In genomic region chr13:55443799-55444285, GRCm38 (mm10) we compare ENCODE assay signal across 8 mouse cellular contexts. TPM values are rescaled to one million over a fixed set of nuclear protein-coding genes. Genes with fewer than 3 reads are reported as not detected.
DNase-seq lines count a peak whose midpoint lies in the region; ATAC-seq and TF ChIP-seq lines count a peak whose summit lies in the region.

No protein-coding gene starts in this region.

- peak overlapping the region; percentile 74 for H3K4me3 ChIP-seq in heart, postnatal 0 days (ENCODE audit: low read depth, low read length)
- peak overlapping the region; percentile 55 to 68 for H3K4me3 ChIP-seq in MEL (ENCODE audit: control insufficient read depth in 1 of 2, insufficient read depth in 1 of 2, low read depth in 2 of 2, low read length in 2 of 2)
- peak overlapping the region; percentile 92 for H3K4me3 ChIP-seq in hindbrain, embryonic 15.5 days
- H3K4me3 ChIP-seq in midbrain, embryonic 15.5 days: peak overlapping the region; percentile 75

- no peaks in the 10 kb centered on the region for H3K27me3 ChIP-seq in heart, postnatal 0 days (ENCODE audit: control insufficient read depth, insufficient read depth, low read length)
- H3K27me3 ChIP-seq in MEL (ENCODE audit: control insufficient read depth in 1 of 2, insufficient read depth in 2 of 2, low read length in 2 of 2): no peaks in the 10 kb centered on the region
- H3K27me3 ChIP-seq in hindbrain, embryonic 15.5 days: no peaks in the 10 kb centered on the region
- no peaks in the 10 kb centered on the region for H3K27me3 ChIP-seq in midbrain, embryonic 15.5 days (replicated peaks)

- no peak for TF ChIP-seq RAD21 in MEL (IDR thresholded peaks at IDR 0.05; ENCODE audit: low read depth, low read length)

- no peak for TF ChIP-seq EP300 in heart, postnatal 0 days (IDR thresholded peaks at IDR 0.05; ENCODE audit: low read depth)
- no peak for TF ChIP-seq EP300 in MEL (IDR thresholded peaks at IDR 0.05; ENCODE audit: low read depth in 1 of 2, low read length in 2 of 2)

- H3K9me3 ChIP-seq in heart, postnatal 0 days (replicated peaks; ENCODE audit: control insufficient read depth, low read length): no peaks in the 10 kb centered on the region
- H3K9me3 ChIP-seq in MEL (replicated peaks; ENCODE audit: insufficient read depth, low read length): no peaks in the 10 kb centered on the region
- H3K9me3 ChIP-seq in hindbrain, embryonic 15.5 days: no peaks in the 10 kb centered on the region
- H3K9me3 ChIP-seq in midbrain, embryonic 15.5 days: no peaks in the 10 kb centered on the region

- no peak for TF ChIP-seq CTCF in heart, postnatal 0 days (IDR thresholded peaks at IDR 0.05; ENCODE audit: low read depth)
- no peak for TF ChIP-seq CTCF in MEL (IDR thresholded peaks at IDR 0.05 in 2 of 3, conservative IDR thresholded peaks at IDR 0.05 in 1 of 3; ENCODE audit: control insufficient read depth in 1 of 3, insufficient read depth in 1 of 3, low read depth in 2 of 3, low read length in 3 of 3, poor library complexity in 1 of 3, severe bottlenecking in 1 of 3)

- WGBS in heart, postnatal 0 days: 40% methylated on average over 9 of the region's 9 CpGs
- WGBS in hindbrain, embryonic 15.5 days: 40% methylated on average over 9 of the region's 9 CpGs
- WGBS in midbrain, embryonic 15.5 days: 40% methylated on average over 9 of the region's 9 CpGs

- H3K9ac ChIP-seq in heart, postnatal 0 days (replicated peaks; ENCODE audit: low read depth, low read length): peak overlapping the region; percentile 13; the same call in 1 of the 2 replicates
- H3K9ac ChIP-seq in MEL (ENCODE audit: control insufficient read depth, low read depth, low read length, poor library complexity, severe bottlenecking): peak overlapping the region; percentile 57
- H3K9ac ChIP-seq in hindbrain, embryonic 15.5 days: peak overlapping the region; percentile 64
- H3K9ac ChIP-seq in midbrain, embryonic 15.5 days: peak overlapping the region; percentile 50

- intact Hi-C loops in heart, postnatal 10 days (cut with DNase I): loop anchor here (10.0 kb wide), 1 partner anchor 229 kb away; no protein-coding TSS in a partner anchor

- DNase-seq in heart, postnatal 0 days (ENCODE audit: low spot score): no peak
- DNase-seq in heart, postnatal 10 days: no peak
- no peak for DNase-seq in MEL (ENCODE audit: low read depth, low spot score)
- DNase-seq in cerebellum, postnatal 10 days: no peak
- DNase-seq in cerebellum, adult 11 months: no peak

- H3K36me3 ChIP-seq in heart, postnatal 0 days (replicated peaks; ENCODE audit: control insufficient read depth, insufficient read depth, low read length): no peaks in the 10 kb centered on the region
- H3K36me3 ChIP-seq in MEL (ENCODE audit: control insufficient read depth in 1 of 2, insufficient read depth in 2 of 2, low read length in 2 of 2): peaks cover 0 to 18% of the 10 kb centered on the region in 2 experiments; a peak in 2 of 4 replicates
- no peaks in the 10 kb centered on the region for H3K36me3 ChIP-seq in hindbrain, embryonic 15.5 days
- H3K36me3 ChIP-seq in midbrain, embryonic 15.5 days (replicated peaks): no peaks in the 10 kb centered on the region

- peaks cover 25% of the 10 kb centered on the region for H3K4me1 ChIP-seq in heart, postnatal 0 days (ENCODE audit: control insufficient read depth, insufficient read depth)
- peaks cover 7 to 31% of the 10 kb centered on the region in 2 experiments for H3K4me1 ChIP-seq in MEL (ENCODE audit: control insufficient read depth in 1 of 2, insufficient read depth in 2 of 2, low read length in 2 of 2)
- H3K4me1 ChIP-seq in hindbrain, embryonic 15.5 days (replicated peaks): peaks cover 33% of the 10 kb centered on the region
- H3K4me1 ChIP-seq in midbrain, embryonic 15.5 days: peaks cover 30% of the 10 kb centered on the region

- no peak for ATAC-seq in heart, postnatal 0 days (ENCODE audit: insufficient read depth, low read depth)
- ATAC-seq in hindbrain, embryonic 15.5 days (ENCODE audit: low FRiP score, low read depth): no peak
- ATAC-seq in midbrain, embryonic 15.5 days (replicated peaks): no peak
- ATAC-seq in megakaryocyte progenitor cell, adult 5-6 weeks (replicated peaks; ENCODE audit: poor library complexity): no peak

- peak overlapping the region; percentile 62 for H3K4me2 ChIP-seq in heart, postnatal 0 days (ENCODE audit: low read depth, low read length)
- H3K4me2 ChIP-seq in hindbrain, embryonic 15.5 days: peak overlapping the region; percentile 94
- H3K4me2 ChIP-seq in midbrain, embryonic 15.5 days: peak overlapping the region; percentile 66

- H3K79me2 ChIP-seq in MEL (ENCODE audit: control insufficient read depth, insufficient read depth, low read length, poor library complexity): peaks cover 31% of the 10 kb centered on the region

- peak overlapping the region; percentile 89 for H3K27ac ChIP-seq in heart, postnatal 0 days (ENCODE audit: low read depth)
- H3K27ac ChIP-seq in MEL (ENCODE audit: control insufficient read depth, low read depth, low read length): peak overlapping the region; percentile 47
- H3K27ac ChIP-seq in hindbrain, embryonic 15.5 days (replicated peaks): peak overlapping the region; percentile 97
- H3K27ac ChIP-seq in midbrain, embryonic 15.5 days: peak overlapping the region; percentile 93

- TF ChIP-seq POLR2A in MEL (IDR thresholded peaks at IDR 0.05; ENCODE audit: control insufficient read depth in 1 of 2, insufficient read depth in 1 of 2, low read depth in 1 of 2, low read length in 2 of 2, poor library complexity in 1 of 2): no peak

RNA-seq across cellular contexts. Expression of gene Grk6, which starts 1.0 kb away (rescaled TPM):
- 27.2 and 44.4 TPM in 2 replicates for total RNA-seq in heart, postnatal 0 days (2014; rRNA removed; ENCODE audit: low replicate concordance)
- polyA plus RNA-seq in heart, postnatal 0 days (2015; fragmentation: Nextera tagmentation; extraction: Ambion mirVana): 10.7 TPM in 2 replicates
- 10 to 100 TPM; 26.3 to 28.5 TPM for total RNA-seq in heart, postnatal 10 days (2021)
- 75.9 and 83.2 TPM in 2 replicates for total RNA-seq in MEL (2012; rRNA removed)
- 10 to 100 TPM in 1 of 2 experiments, not detected in 1; 96.7 TPM for polyA plus RNA-seq in MEL (2012; ENCODE audit: insufficient read depth in 1 of 2, insufficient read length in 2 of 2, low read depth in 1 of 2, low replicate concordance in 2 of 2, missing spikeins in 1 of 2)
- 38.2 and 40.7 TPM in 2 replicates for polyA plus RNA-seq in hindbrain, embryonic 15.5 days (2015; fragmentation: Nextera tagmentation; extraction: Ambion mirVana)
- 40.8 and 41.4 TPM in 2 replicates for polyA plus RNA-seq in midbrain, embryonic 15.5 days (2015; fragmentation: Nextera tagmentation; extraction: Ambion mirVana)
- total RNA-seq in megakaryocyte progenitor cell, adult 5-6 weeks (2015): 51.7 and 52.6 TPM in 2 replicates
- total RNA-seq in megakaryocyte progenitor cell, adult 5-6 weeks (2017): 81.7 and 88.6 TPM in 2 replicates

RNA-seq across cellular contexts. Expression of gene F12, which starts 17.2 kb away (rescaled TPM):
- total RNA-seq in heart, postnatal 0 days (2014; rRNA removed; ENCODE audit: low replicate concordance): 0.12 TPM in 1 of 2 replicates, not detected in the other
- not detected in 2 replicates for polyA plus RNA-seq in heart, postnatal 0 days (2015; fragmentation: Nextera tagmentation; extraction: Ambion mirVana)
- not detected for total RNA-seq in heart, postnatal 10 days (2021)
- not detected in 2 replicates for total RNA-seq in MEL (2012; rRNA removed)
- not detected for polyA plus RNA-seq in MEL (2012; ENCODE audit: insufficient read depth in 1 of 2, insufficient read length in 2 of 2, low read depth in 1 of 2, low replicate concordance in 2 of 2, missing spikeins in 1 of 2)
- 0.17 and 0.66 TPM in 2 replicates for polyA plus RNA-seq in hindbrain, embryonic 15.5 days (2015; fragmentation: Nextera tagmentation; extraction: Ambion mirVana)
- polyA plus RNA-seq in midbrain, embryonic 15.5 days (2015; fragmentation: Nextera tagmentation; extraction: Ambion mirVana): 0.09 and 0.14 TPM in 2 replicates
- not detected in 2 replicates for total RNA-seq in megakaryocyte progenitor cell, adult 5-6 weeks (2015)
- total RNA-seq in megakaryocyte progenitor cell, adult 5-6 weeks (2017): not detected in 2 replicates

RNA-seq across cellular contexts. Expression of gene Prr7, which starts 20.2 kb away (rescaled TPM):
- 3.6 and 8.2 TPM in 2 replicates for total RNA-seq in heart, postnatal 0 days (2014; rRNA removed; ENCODE audit: low replicate concordance)
- polyA plus RNA-seq in heart, postnatal 0 days (2015; fragmentation: Nextera tagmentation; extraction: Ambion mirVana): 0.08 TPM in 1 of 2 replicates, not detected in the other
- 1 to 10 TPM; 1.7 to 1.8 TPM for total RNA-seq in heart, postnatal 10 days (2021)
- total RNA-seq in MEL (2012; rRNA removed): 2.4 and 2.7 TPM in 2 replicates
- polyA plus RNA-seq in MEL (2012; ENCODE audit: insufficient read depth in 1 of 2, insufficient read length in 2 of 2, low read depth in 1 of 2, low replicate concordance in 2 of 2, missing spikeins in 1 of 2): 1 to 10 TPM in 1 of 2 experiments, not detected in 1; 8.7 TPM
- 4.6 and 5.1 TPM in 2 replicates for polyA plus RNA-seq in hindbrain, embryonic 15.5 days (2015; fragmentation: Nextera tagmentation; extraction: Ambion mirVana)
- polyA plus RNA-seq in midbrain, embryonic 15.5 days (2015; fragmentation: Nextera tagmentation; extraction: Ambion mirVana): 5.5 and 5.7 TPM in 2 replicates
- total RNA-seq in megakaryocyte progenitor cell, adult 5-6 weeks (2015): 0.72 and 1.7 TPM in 2 replicates
- 1.5 TPM in 2 replicates for total RNA-seq in megakaryocyte progenitor cell, adult 5-6 weeks (2017)

RNA-seq across cellular contexts. Expression of gene Pfn3, which starts 28.8 kb away (rescaled TPM):
- total RNA-seq in heart, postnatal 0 days (2014; rRNA removed; ENCODE audit: low replicate concordance): not detected in 2 replicates
- not detected in 2 replicates for polyA plus RNA-seq in heart, postnatal 0 days (2015; fragmentation: Nextera tagmentation; extraction: Ambion mirVana)
- total RNA-seq in heart, postnatal 10 days (2021): not detected
- total RNA-seq in MEL (2012; rRNA removed): not detected in 2 replicates
- polyA plus RNA-seq in MEL (2012; ENCODE audit: insufficient read depth in 1 of 2, insufficient read length in 2 of 2, low read depth in 1 of 2, low replicate concordance in 2 of 2, missing spikeins in 1 of 2): not detected
- polyA plus RNA-seq in hindbrain, embryonic 15.5 days (2015; fragmentation: Nextera tagmentation; extraction: Ambion mirVana): 0.72 and 1.1 TPM in 2 replicates
- polyA plus RNA-seq in midbrain, embryonic 15.5 days (2015; fragmentation: Nextera tagmentation; extraction: Ambion mirVana): 0.43 and 0.45 TPM in 2 replicates
- not detected in 2 replicates for total RNA-seq in megakaryocyte progenitor cell, adult 5-6 weeks (2015)
- not detected in 2 replicates for total RNA-seq in megakaryocyte progenitor cell, adult 5-6 weeks (2017)

RNA-seq across cellular contexts. Expression of gene Dbn1, which starts 44.1 kb away (rescaled TPM):
- total RNA-seq in heart, postnatal 0 days (2014; rRNA removed; ENCODE audit: low replicate concordance): 38.5 and 46.0 TPM in 2 replicates
- polyA plus RNA-seq in heart, postnatal 0 days (2015; fragmentation: Nextera tagmentation; extraction: Ambion mirVana): 30.2 and 30.9 TPM in 2 replicates
- 10 to 100 TPM; 53.7 to 58.2 TPM for total RNA-seq in heart, postnatal 10 days (2021)
- 0.04 and 0.10 TPM in 2 replicates for total RNA-seq in MEL (2012; rRNA removed)
- polyA plus RNA-seq in MEL (2012; ENCODE audit: insufficient read depth in 1 of 2, insufficient read length in 2 of 2, low read depth in 1 of 2, low replicate concordance in 2 of 2, missing spikeins in 1 of 2): under 1 TPM in 1 of 2 experiments, not detected in 1; 0.53 TPM
- polyA plus RNA-seq in hindbrain, embryonic 15.5 days (2015; fragmentation: Nextera tagmentation; extraction: Ambion mirVana): 498 and 572 TPM in 2 replicates
- polyA plus RNA-seq in midbrain, embryonic 15.5 days (2015; fragmentation: Nextera tagmentation; extraction: Ambion mirVana): 622 and 645 TPM in 2 replicates
- total RNA-seq in megakaryocyte progenitor cell, adult 5-6 weeks (2015): 0.72 and 0.76 TPM in 2 replicates
- 2.3 and 2.7 TPM in 2 replicates for total RNA-seq in megakaryocyte progenitor cell, adult 5-6 weeks (2017)

Comparison
In these comparisons a context has a peak if more than half of its experiments do, and no peak if none do; other contexts are left out.
1. H3K27ac ChIP-seq: peak in every context shown above with its lines; median percentile 97 in hindbrain, embryonic 15.5 days; 93 in midbrain, embryonic 15.5 days; 89 in heart, postnatal 0 days; 47 in MEL.
2. H3K9ac ChIP-seq: peak in every context shown above with its lines; median percentile 64 in hindbrain, embryonic 15.5 days; 57 in MEL; 50 in midbrain, embryonic 15.5 days; 13 in heart, postnatal 0 days.